Mouse (Mus musculus): ENCODE results near the gene Snx32. TPM values are rescaled to one million over a fixed set of nuclear protein-coding genes. Genes with fewer than 3 reads are reported as not detected.

The Snx32 gene
- polyA plus RNA-seq, 1 experiment: 7.8 TPM

GRCm38 (mm10) chr19:5466916-5467500, 43.3 kb downstream of the Snx32 start:
- Histone ChIP-seq H3K79me2 (ENCODE audit: control insufficient read depth, insufficient read depth) (peaks cover under 1% of the 10 kb centered on the region), H3K36me3 (ENCODE audit: control insufficient read depth, insufficient read depth) (peaks cover 24% of the 10 kb centered on the region), H3ac (ENCODE audit: control insufficient read depth, insufficient read length) (no peak overlapping the region), H3K27me3 (ENCODE audit: control insufficient read depth, insufficient read depth, insufficient read length) (no peaks in the 10 kb centered on the region), H3K4me2 (ENCODE audit: low read depth) (no peak overlapping the region), H3K4me3 (no peak overlapping the region)
- TF ChIP-seq TCF12 (IDR thresholded peaks at IDR 0.05; ENCODE audit: insufficient read depth, poor library complexity, severe bottlenecking): no peak
- TF ChIP-seq POLR2A (IDR thresholded peaks at IDR 0.05; ENCODE audit: insufficient read length, low read depth): no peak
- TF ChIP-seq CEBPB (IDR thresholded peaks at IDR 0.05; ENCODE audit: insufficient read depth, poor library complexity, severe bottlenecking): no peak
- no peak for TF ChIP-seq MYOD1 (IDR thresholded peaks at IDR 0.05; ENCODE audit: control insufficient read depth in 1 of 3, insufficient read length in 2 of 3, low read depth in 2 of 3)
- TF ChIP-seq E2F4 (IDR thresholded peaks at IDR 0.05; ENCODE audit: insufficient read depth): no peak
- no peak for TF ChIP-seq POLR2AphosphoS2 (IDR thresholded peaks at IDR 0.05; ENCODE audit: insufficient read length, low read depth)
- no peak for TF ChIP-seq USF1 (IDR thresholded peaks at IDR 0.05; ENCODE audit: low read depth)
- no peak for TF ChIP-seq SRF (IDR thresholded peaks at IDR 0.05; ENCODE audit: control insufficient read depth, insufficient read length, low read depth)
- TF ChIP-seq REST (IDR thresholded peaks at IDR 0.05; ENCODE audit: insufficient read depth, insufficient read length): no peak
- TF ChIP-seq TCF3 (IDR thresholded peaks at IDR 0.05; ENCODE audit: insufficient read length, low read depth): no peak

- Histone ChIP-seq H3K4me3 (no peak overlapping the region), H3K27me3 (ENCODE audit: control insufficient read depth, insufficient read depth, insufficient read length) (no peaks in the 10 kb centered on the region), H3K4me2 (ENCODE audit: low read depth) (no peak overlapping the region), H3K36me3 (ENCODE audit: control insufficient read depth, insufficient read depth) (peaks cover 24% of the 10 kb centered on the region), H3K79me2 (ENCODE audit: control insufficient read depth, insufficient read depth) (peaks cover 16% of the 10 kb centered on the region), H3ac (ENCODE audit: control insufficient read depth, insufficient read length) (no peak overlapping the region)
- TF ChIP-seq POLR2AphosphoS2 (IDR thresholded peaks at IDR 0.05; ENCODE audit: insufficient read length, low read depth) (no peak), USF1 (IDR thresholded peaks at IDR 0.05; ENCODE audit: low read depth) (no peak), POLR2A (IDR thresholded peaks at IDR 0.05; ENCODE audit: insufficient read length, low read depth) (no peak), E2F4 (IDR thresholded peaks at IDR 0.05; ENCODE audit: insufficient read depth) (no peak), MYOD1 (IDR thresholded peaks at IDR 0.05; ENCODE audit: control insufficient read depth in 1 of 3, insufficient read length in 2 of 3, low read depth in 2 of 3) (no peak), CEBPB (IDR thresholded peaks at IDR 0.05; ENCODE audit: insufficient read depth, poor library complexity, severe bottlenecking) (no peak), SRF (IDR thresholded peaks at IDR 0.05; ENCODE audit: control insufficient read depth, insufficient read length, low read depth) (no peak), MYOG (IDR thresholded peaks at IDR 0.05; ENCODE audit: control insufficient read depth in 1 of 3, insufficient read depth in 1 of 3, insufficient read length in 2 of 3, low read depth in 2 of 3) (no peak), TCF3 (IDR thresholded peaks at IDR 0.05; ENCODE audit: insufficient read length, low read depth) (no peak), REST (IDR thresholded peaks at IDR 0.05; ENCODE audit: insufficient read depth, insufficient read length) (no peak), MAX (IDR thresholded peaks at IDR 0.05; ENCODE audit: low read depth) (no peak), TCF12 (IDR thresholded peaks at IDR 0.05; ENCODE audit: insufficient read depth, poor library complexity, severe bottlenecking) (no peak)
Observed at GRCm38 (mm10) chr19:5465037-5465436, 45.3 kb downstream of the Snx32 start.

- H3K36me3 ChIP-seq (ENCODE audit: control insufficient read depth, insufficient read depth): peaks cover 24% of the 10 kb centered on the region
- H3K79me2 ChIP-seq (ENCODE audit: control insufficient read depth, insufficient read depth): peaks cover 16% of the 10 kb centered on the region
- no peak overlapping the region for H3K4me3 ChIP-seq
- no peak overlapping the region for H3K4me2 ChIP-seq (ENCODE audit: low read depth)
- H3ac ChIP-seq (ENCODE audit: control insufficient read depth, insufficient read length): no peak overlapping the region
- H3K27me3 ChIP-seq (ENCODE audit: control insufficient read depth, insufficient read depth, insufficient read length): no peaks in the 10 kb centered on the region
- no peak for TF ChIP-seq REST (IDR thresholded peaks at IDR 0.05; ENCODE audit: insufficient read depth, insufficient read length)
- TF ChIP-seq TCF12 (IDR thresholded peaks at IDR 0.05; ENCODE audit: insufficient read depth, poor library complexity, severe bottlenecking): no peak
- no peak for TF ChIP-seq CEBPB (IDR thresholded peaks at IDR 0.05; ENCODE audit: insufficient read depth, poor library complexity, severe bottlenecking)
- no peak for TF ChIP-seq SRF (IDR thresholded peaks at IDR 0.05; ENCODE audit: control insufficient read depth, insufficient read length, low read depth)
- no peak for TF ChIP-seq E2F4 (IDR thresholded peaks at IDR 0.05; ENCODE audit: insufficient read depth)
- no peak for TF ChIP-seq USF1 (IDR thresholded peaks at IDR 0.05; ENCODE audit: low read depth)
- TF ChIP-seq POLR2AphosphoS2 (IDR thresholded peaks at IDR 0.05; ENCODE audit: insufficient read length, low read depth): no peak
- no peak for TF ChIP-seq MYOD1 (IDR thresholded peaks at IDR 0.05; ENCODE audit: control insufficient read depth in 1 of 3, insufficient read length in 2 of 3, low read depth in 2 of 3)
- no peak for TF ChIP-seq MYOG (IDR thresholded peaks at IDR 0.05; ENCODE audit: control insufficient read depth in 1 of 3, insufficient read depth in 1 of 3, insufficient read length in 2 of 3, low read depth in 2 of 3)
- TF ChIP-seq TCF3 (IDR thresholded peaks at IDR 0.05; ENCODE audit: insufficient read length, low read depth): no peak
- TF ChIP-seq POLR2A (IDR thresholded peaks at IDR 0.05; ENCODE audit: insufficient read length, low read depth): no peak
- TF ChIP-seq MAX (IDR thresholded peaks at IDR 0.05; ENCODE audit: low read depth): no peak
Observed at GRCm38 (mm10) chr19:5463791-5464562, 46.4 kb downstream of the Snx32 start.

- Histone ChIP-seq H3K4me3 (no peak overlapping the region), H3K4me2 (ENCODE audit: low read depth) (no peak overlapping the region), H3K27me3 (ENCODE audit: control insufficient read depth, insufficient read depth, insufficient read length) (no peaks in the 10 kb centered on the region), H3K36me3 (ENCODE audit: control insufficient read depth, insufficient read depth) (peaks cover 24% of the 10 kb centered on the region), H3K79me2 (ENCODE audit: control insufficient read depth, insufficient read depth) (peaks cover 16% of the 10 kb centered on the region), H3ac (ENCODE audit: control insufficient read depth, insufficient read length) (no peak overlapping the region)
- TF ChIP-seq CEBPB (IDR thresholded peaks at IDR 0.05; ENCODE audit: insufficient read depth, poor library complexity, severe bottlenecking) (no peak), TCF12 (IDR thresholded peaks at IDR 0.05; ENCODE audit: insufficient read depth, poor library complexity, severe bottlenecking) (no peak), REST (IDR thresholded peaks at IDR 0.05; ENCODE audit: insufficient read depth, insufficient read length) (no peak), TCF3 (IDR thresholded peaks at IDR 0.05; ENCODE audit: insufficient read length, low read depth) (no peak), USF1 (IDR thresholded peaks at IDR 0.05; ENCODE audit: low read depth) (no peak), MAX (IDR thresholded peaks at IDR 0.05; ENCODE audit: low read depth) (no peak), MYOD1 (IDR thresholded peaks at IDR 0.05; ENCODE audit: control insufficient read depth in 1 of 3, insufficient read length in 2 of 3, low read depth in 2 of 3) (no peak), E2F4 (IDR thresholded peaks at IDR 0.05; ENCODE audit: insufficient read depth) (no peak)
Observed at GRCm38 (mm10) chr19:5463212-5463611, 47.1 kb downstream of the Snx32 start.
